Mouse (Mus musculus): Measurements from ENCODE around the gene Prss23.
A peak's percentile ranks its signal among the peaks of the same experiment; 100 is the strongest.

Prss23 gene

GRCm38 (mm10) chr7:89526731-89527429 lies at the start of gene Prss23:
Prss23 (minus strand) TSS chr7:89527187.
- peak; percentile 5 for DNase-seq (ENCODE audit: low read depth)

GRCm38 (mm10) chr7:89576127-89576526 lies 49.1 kb upstream of the Prss23 start:
- no peak for DNase-seq (ENCODE audit: low read depth)

- DNase-seq (ENCODE audit: low read depth), result peak; percentile 54
Observed at GRCm38 (mm10) chr7:89564569-89564968, 37.6 kb upstream of the Prss23 start.

- no peak for DNase-seq (ENCODE audit: low read depth)
Observed at GRCm38 (mm10) chr7:89563501-89563900, 36.5 kb upstream of the Prss23 start.

GRCm38 (mm10) chr7:89562140-89562539 lies 35.2 kb upstream of the Prss23 start:
- no peak for DNase-seq (ENCODE audit: low read depth)

GRCm38 (mm10) chr7:89560939-89561338 lies 34.0 kb upstream of the Prss23 start:
- DNase-seq (ENCODE audit: low read depth), result peak; percentile 72

GRCm38 (mm10) chr7:89559633-89560032 lies 32.6 kb upstream of the Prss23 start:
- no peak for DNase-seq (ENCODE audit: low read depth)

- DNase-seq (ENCODE audit: low read depth), result no peak
Observed at GRCm38 (mm10) chr7:89559105-89559504, 32.1 kb upstream of the Prss23 start.

- no peak for DNase-seq (ENCODE audit: low read depth)
Observed at GRCm38 (mm10) chr7:89558446-89559039, 31.6 kb upstream of the Prss23 start.

GRCm38 (mm10) chr7:89557056-89557455 lies 30.1 kb upstream of the Prss23 start:
- no peak for DNase-seq (ENCODE audit: low read depth)

- DNase-seq (ENCODE audit: low read depth), result no peak
Observed at GRCm38 (mm10) chr7:89556652-89557051, 29.7 kb upstream of the Prss23 start.

GRCm38 (mm10) chr7:89555170-89555569 lies 28.2 kb upstream of the Prss23 start:
- no peak for DNase-seq (ENCODE audit: low read depth)

- no peak for DNase-seq (ENCODE audit: low read depth)
Observed at GRCm38 (mm10) chr7:89554068-89554467, 27.1 kb upstream of the Prss23 start.

- no peak for DNase-seq (ENCODE audit: low read depth)
Observed at GRCm38 (mm10) chr7:89540976-89541375, 14.0 kb upstream of the Prss23 start.

- no peak for DNase-seq (ENCODE audit: low read depth)
Observed at GRCm38 (mm10) chr7:89539391-89539790, 12.4 kb upstream of the Prss23 start.

- no peak for DNase-seq (ENCODE audit: low read depth)
Observed at GRCm38 (mm10) chr7:89527430-89527856, 456 bp upstream of the Prss23 start.

- DNase-seq (ENCODE audit: low read depth), result no peak
Observed at GRCm38 (mm10) chr7:89523816-89524215, 3.2 kb downstream of the Prss23 start.

- DNase-seq (ENCODE audit: low read depth), result no peak
Observed at GRCm38 (mm10) chr7:89522170-89522569, 4.8 kb downstream of the Prss23 start.

GRCm38 (mm10) chr7:89517460-89518390 lies 9.3 kb downstream of the Prss23 start:
- no peak for DNase-seq (ENCODE audit: low read depth)

- DNase-seq (ENCODE audit: low read depth), result no peak
Observed at GRCm38 (mm10) chr7:89516551-89517459, 10.2 kb downstream of the Prss23 start.

GRCm38 (mm10) chr7:89511921-89512514 lies 15.0 kb downstream of the Prss23 start:
- DNase-seq (ENCODE audit: low read depth), result no peak

Measured in 416B (cell line).